Mouse (Mus musculus) embryo, embryonic 10.5 days (tissue): ENCODE measurements around the gene Ufc1.
"Not testable (repeated sequence)": the region's sequence is repeated elsewhere in the genome, so short reads cannot be mapped to it uniquely, and the experiment has no call there.

Experiments
- DNase-seq: peaks from one replicate; pipeline ENCODE4 v3.0.0-alpha.2; 2015; ENCODE audit warnings: low spot score

Gene Ufc1

GRCm38 (mm10) chr1:171247916-171248315, 46.9 kb downstream of the Ufc1 start:
- no peak for DNase-seq

- DNase-seq, result no peak
Measured at GRCm38 (mm10) chr1:171247453-171247841, 47.4 kb downstream of the Ufc1 start.

GRCm38 (mm10) chr1:171246709-171247452, 47.9 kb downstream of the Ufc1 start:
- peak; percentile 99 for DNase-seq

GRCm38 (mm10) chr1:171245353-171245752, 49.5 kb downstream of the Ufc1 start:
- no peak for DNase-seq

GRCm38 (mm10) chr1:171241952-171242351, 52.9 kb downstream of the Ufc1 start:
- DNase-seq, result not testable (repeated sequence)

GRCm38 (mm10) chr1:171240911-171241310, 53.9 kb downstream of the Ufc1 start:
- DNase-seq, result no peak

GRCm38 (mm10) chr1:171239992-171240744, 54.7 kb downstream of the Ufc1 start:
- DNase-seq, result no peak
